Mouse (Mus musculus): ENCODE results near the gene Sat2.
A peak's percentile ranks its signal among the peaks of the same experiment; 100 is the strongest.
"Not testable (repeated sequence)": the region's sequence is repeated elsewhere in the genome, so short reads cannot be mapped to it uniquely, and the experiment has no call there.

The Sat2 gene

GRCm38 (mm10) chr11:69600098-69600497, 21.7 kb upstream of the Sat2 start:
- peak; percentile 50 for DNase-seq (ENCODE audit: extremely low spot score, low spot score)

- no peak for DNase-seq (ENCODE audit: extremely low spot score, low spot score)
Observed at GRCm38 (mm10) chr11:69601768-69602167, 20.1 kb upstream of the Sat2 start.

GRCm38 (mm10) chr11:69603516-69603915, 18.3 kb upstream of the Sat2 start:
- no peak for DNase-seq (ENCODE audit: extremely low spot score, low spot score)

- DNase-seq (ENCODE audit: extremely low spot score, low spot score) = no peak
Observed at GRCm38 (mm10) chr11:69604347-69604746, 17.5 kb upstream of the Sat2 start.

GRCm38 (mm10) chr11:69604795-69605664, 16.8 kb upstream of the Sat2 start:
- DNase-seq (ENCODE audit: extremely low spot score, low spot score) = peak; percentile 51

- peak; percentile 74 for DNase-seq (ENCODE audit: extremely low spot score, low spot score)
Observed at GRCm38 (mm10) chr11:69605726-69606490, 15.9 kb upstream of the Sat2 start, which contains the start of gene Atp1b2. Atp1b2 (minus strand) TSS chr11:69605942.

- no peak for DNase-seq (ENCODE audit: extremely low spot score, low spot score)
Observed at GRCm38 (mm10) chr11:69606491-69606795, 15.4 kb upstream of the Sat2 start.

GRCm38 (mm10) chr11:69606832-69607231, 15.0 kb upstream of the Sat2 start:
- DNase-seq (ENCODE audit: extremely low spot score, low spot score) = no peak

GRCm38 (mm10) chr11:69608525-69608924, 13.3 kb upstream of the Sat2 start:
- DNase-seq (ENCODE audit: extremely low spot score, low spot score) = no peak

GRCm38 (mm10) chr11:69609416-69609815, 12.4 kb upstream of the Sat2 start:
- DNase-seq (ENCODE audit: extremely low spot score, low spot score) = no peak

GRCm38 (mm10) chr11:69610899-69611298, 10.9 kb upstream of the Sat2 start:
- no peak for DNase-seq (ENCODE audit: extremely low spot score, low spot score)

GRCm38 (mm10) chr11:69613553-69614256, 8.1 kb upstream of the Sat2 start:
- peak; percentile 84 for DNase-seq (ENCODE audit: extremely low spot score, low spot score)

- DNase-seq (ENCODE audit: extremely low spot score, low spot score) = not testable (repeated sequence)
Observed at GRCm38 (mm10) chr11:69614257-69614588, 7.6 kb upstream of the Sat2 start.

- no peak for DNase-seq (ENCODE audit: extremely low spot score, low spot score)
Observed at GRCm38 (mm10) chr11:69616781-69617180, 5.0 kb upstream of the Sat2 start.

GRCm38 (mm10) chr11:69617805-69618204, 4.0 kb upstream of the Sat2 start, which contains the start of gene Shbg:
Shbg (minus strand) TSS chr11:69617905.
- no peak for DNase-seq (ENCODE audit: extremely low spot score, low spot score)

GRCm38 (mm10) chr11:69620394-69621081, 1.3 kb upstream of the Sat2 start:
- no peak for DNase-seq (ENCODE audit: extremely low spot score, low spot score)

GRCm38 (mm10) chr11:69622406-69622805, 582 bp downstream of the Sat2 start:
- DNase-seq (ENCODE audit: extremely low spot score, low spot score) = no peak

GRCm38 (mm10) chr11:69623006-69623405, 1.2 kb downstream of the Sat2 start:
- no peak for DNase-seq (ENCODE audit: extremely low spot score, low spot score)

GRCm38 (mm10) chr11:69624339-69624738, 2.5 kb downstream of the Sat2 start:
- not testable (repeated sequence) for DNase-seq (ENCODE audit: extremely low spot score, low spot score)

- peak; percentile 88 for DNase-seq (ENCODE audit: extremely low spot score, low spot score)
Observed at GRCm38 (mm10) chr11:69628286-69628685, 6.5 kb downstream of the Sat2 start.

GRCm38 (mm10) chr11:69629802-69630201, 8.0 kb downstream of the Sat2 start:
- DNase-seq (ENCODE audit: extremely low spot score, low spot score) = no peak
